Mouse (Mus musculus) bone marrow macrophage, adult 2 months (primary cell): ENCODE measurements around the gene Olfr18.

Experiments
- CTCF ChIP-seq: IDR thresholded peaks from 2 replicates; pipeline ENCODE4 v1.5.1; 2012; ENCODE audit warnings: low read depth, mild to moderate bottlenecking, low read length, moderate library complexity
- POLR2A ChIP-seq: IDR thresholded peaks from 2 replicates; pipeline ENCODE4 v1.6.1; 2012; ENCODE audit warnings: mild to moderate bottlenecking, low read depth, low read length, borderline replicate concordance

- no peak for TF ChIP-seq CTCF
- no peak for TF ChIP-seq POLR2A
These were observed 49.4 kb upstream of the Olfr18 start for GRCm38 (mm10) chr9:20385343-20385703.
